Mouse (Mus musculus) brain, embryonic 14.5 days (tissue): ENCODE data around the gene Eno2. TPM values are rescaled to one million over a fixed set of nuclear protein-coding genes. Genes with fewer than 3 reads are reported as not detected.
"Not testable (repeated sequence)": the region's sequence is repeated elsewhere in the genome, so short reads cannot be mapped to it uniquely, and the experiment has no call there.

ENCODE experiments used
- DNase-seq: peaks from one replicate; pipeline ENCODE4 v3.0.0-alpha.2; 2011; ENCODE audit warnings: low read depth
- CTCF ChIP-seq: fragments of 200-500 bp; IDR thresholded peaks from 2 replicates; pipeline ENCODE4 v1.5.1; 2012; ENCODE audit warnings: inconsistent platforms, mild to moderate bottlenecking, moderate library complexity, borderline replicate concordance; ENCODE audit not compliant: insufficient read depth, insufficient read length; ENCODE audit errors: extremely low read depth
- POLR2A ChIP-seq: fragments of 200-500 bp; IDR thresholded peaks from 2 replicates; pipeline ENCODE4 v1.6.1; 2012; ENCODE audit warnings: mild to moderate bottlenecking, inconsistent platforms, borderline replicate concordance; ENCODE audit not compliant: poor library complexity, insufficient read depth, insufficient read length, severe bottlenecking; ENCODE audit errors: extremely low read depth
- polyA plus RNA-seq: library from polyadenylated mRNA; depleted of rRNA; stranded (reverse); fragments of >200 nt; gene quantifications from 2 replicates; pipeline ENCODE4 v1.2.3, GENCODE M21; 2012

Eno2 gene
- polyA plus RNA-seq, 1 experiment = 69.6 TPM

- no peak for DNase-seq
- no peak for TF ChIP-seq POLR2A
- no peak for TF ChIP-seq CTCF
Observed at GRCm38 (mm10) chr6:124811701-124812560, 42.5 kb upstream of the Eno2 start.

- no peak for DNase-seq
- no peak for TF ChIP-seq CTCF
- no peak for TF ChIP-seq POLR2A
Observed at GRCm38 (mm10) chr6:124811403-124811665, 41.9 kb upstream of the Eno2 start.

GRCm38 (mm10) chr6:124810566-124811402 lies 41.3 kb upstream of the Eno2 start:
- DNase-seq = not testable (repeated sequence)

- TF ChIP-seq CTCF (no peak), POLR2A (no peak)
- DNase-seq = no peak
Observed at GRCm38 (mm10) chr6:124809775-124810538, 40.5 kb upstream of the Eno2 start.

- peak; percentile 82 for DNase-seq
- no peak for TF ChIP-seq POLR2A
- peak; percentile 67 for TF ChIP-seq CTCF
Observed at GRCm38 (mm10) chr6:124809052-124809774, 39.7 kb upstream of the Eno2 start.

- TF ChIP-seq POLR2A (no peak), CTCF (no peak)
- peak; percentile 70 for DNase-seq
Observed at GRCm38 (mm10) chr6:124808358-124809012, 39.0 kb upstream of the Eno2 start, which contains the start of gene Spsb2. Spsb2 (plus strand) TSS chr6:124808661.

GRCm38 (mm10) chr6:124807986-124808357 lies 38.5 kb upstream of the Eno2 start:
- no peak for DNase-seq
- TF ChIP-seq POLR2A = no peak
- TF ChIP-seq CTCF = no peak

GRCm38 (mm10) chr6:124807366-124807765 lies 37.9 kb upstream of the Eno2 start:
- no peak for TF ChIP-seq POLR2A
- no peak for TF ChIP-seq CTCF
- DNase-seq = no peak

GRCm38 (mm10) chr6:124806446-124807140 lies 37.1 kb upstream of the Eno2 start:
- TF ChIP-seq POLR2A = no peak
- no peak for TF ChIP-seq CTCF
- no peak for DNase-seq
